Mouse (Mus musculus) stomach, embryonic 15.5 days (tissue): ENCODE data around the gene Plin3. TPM values are rescaled to one million over a fixed set of nuclear protein-coding genes. Genes with fewer than 3 reads are reported as not detected.

Experiments used
- ATAC-seq: fragments of 200-750 bp; cut with Nextera tagmentation; 2 replicates; pipeline ENCODE4 v1.8.0; 2017; ENCODE audit warnings: low read depth, moderate number of reproducible peaks, moderate TSS enrichment; ENCODE audit not compliant: insufficient read depth, low FRiP score
- H3K27ac ChIP-seq: fragments of 300-500 bp; sonication (generic); 2 replicates; pipeline ENCODE4 v1.5.1; 2015; ENCODE audit warnings: mild to moderate bottlenecking, inconsistent platforms
- H3K27me3 ChIP-seq: fragments of 300-500 bp; sonication (generic); replicated peaks from 2 replicates; pipeline ENCODE4 v1.6.1; 2015; ENCODE audit warnings: inconsistent platforms
- H3K36me3 ChIP-seq: fragments of 300-500 bp; sonication (generic); 2 replicates; pipeline ENCODE4 v1.6.1; 2015; ENCODE audit warnings: inconsistent platforms
- H3K4me1 ChIP-seq: fragments of 300-500 bp; sonication (generic); 2 replicates; pipeline ENCODE4 v1.6.1; 2015; ENCODE audit warnings: inconsistent platforms
- H3K4me2 ChIP-seq: fragments of 300-500 bp; sonication (generic); 2 replicates; pipeline ENCODE4 v1.6.1; 2015; ENCODE audit warnings: mild to moderate bottlenecking, inconsistent platforms
- H3K4me3 ChIP-seq: fragments of 300-500 bp; sonication (generic); replicated peaks from 2 replicates; pipeline ENCODE4 v1.5.1; 2015; ENCODE audit warnings: inconsistent platforms
- H3K9ac ChIP-seq: fragments of 300-500 bp; sonication (generic); 2 replicates; pipeline ENCODE4 v1.6.1; 2015; ENCODE audit warnings: inconsistent platforms
- H3K9me3 ChIP-seq: fragments of 300-500 bp; sonication (generic); 2 replicates; pipeline ENCODE4 v1.6.1; 2016; ENCODE audit warnings: inconsistent platforms
- WGBS: fragments of 180-500 bp; shearing (Covaris S2); methylation state at CpG from one replicate; pipeline ENCODE4 v1.1.7; 2015; 5-methylcytosine and 5-hydroxymethylcytosine counted together
- polyA plus RNA-seq: library from polyadenylated mRNA; unstranded; fragments of >200 nt; fragmentation: Nextera tagmentation; extraction: Ambion mirVana; gene quantifications from 2 replicates; pipeline ENCODE4 v1.2.1, GENCODE M21; 2015

Gene Plin3
- polyA plus RNA-seq, 1 experiment from 2014 or later: 93.1 TPM

- Histone ChIP-seq H3K4me3 (no peak overlapping the region), H3K27ac (no peak overlapping the region), H3K9me3 (no peaks in the 10 kb centered on the region), H3K9ac (no peak overlapping the region), H3K4me1 (peaks cover 11% of the 10 kb centered on the region), H3K4me2 (no peak overlapping the region), H3K36me3 (peaks cover 47% of the 10 kb centered on the region), H3K27me3 (no peaks in the 10 kb centered on the region)
- WGBS: 85% methylated on average over 4 of the region's 4 CpGs
- no peak for ATAC-seq
These were observed 9.9 kb downstream of the Plin3 start for GRCm38 (mm10) chr17:56282802-56283201.

- no peak for ATAC-seq
- H3K9ac ChIP-seq: no peak overlapping the region
- WGBS: 85% methylated on average over 12 of the region's 12 CpGs
- no peaks in the 10 kb centered on the region for H3K9me3 ChIP-seq
- no peak overlapping the region for H3K4me3 ChIP-seq
- H3K27ac ChIP-seq: no peak overlapping the region
- no peaks in the 10 kb centered on the region for H3K27me3 ChIP-seq
- 0 out of 2 replicates have a peak, but pooled peaks cover 4% of the 10 kb centered on the region for H3K4me1 ChIP-seq
- peaks cover 39% of the 10 kb centered on the region for H3K36me3 ChIP-seq
- no peak overlapping the region for H3K4me2 ChIP-seq
These were observed 11.5 kb downstream of the Plin3 start for GRCm38 (mm10) chr17:56281193-56281592.

- Histone ChIP-seq H3K27ac (0 out of 2 replicates have a peak overlapping the region, but pooled peaks have one; percentile 27), H3K27me3 (no peaks in the 10 kb centered on the region), H3K4me1 (0 out of 2 replicates have a peak, but pooled peaks cover 4% of the 10 kb centered on the region), H3K4me3 (no peak overlapping the region), H3K36me3 (peaks cover 23% of the 10 kb centered on the region), H3K9ac (no peak overlapping the region), H3K4me2 (no peak overlapping the region), H3K9me3 (no peaks in the 10 kb centered on the region)
- ATAC-seq: no peak
- WGBS: 87% methylated on average over 12 of the region's 12 CpGs
These were observed 13.1 kb downstream of the Plin3 start for GRCm38 (mm10) chr17:56279481-56280155.

GRCm38 (mm10) chr17:56278340-56278739 is 14.3 kb downstream of the Plin3 start:
- 88% methylated on average over 5 of the region's 5 CpGs for WGBS
- ATAC-seq: no peak
- H3K27me3 ChIP-seq: no peaks in the 10 kb centered on the region
- H3K4me2 ChIP-seq: no peak overlapping the region
- H3K4me1 ChIP-seq: peaks cover 13% of the 10 kb centered on the region; the same call in 1 of the 2 replicates
- peaks cover 15% of the 10 kb centered on the region for H3K36me3 ChIP-seq
- peak overlapping the region; percentile 50; the same call in 1 of the 2 replicates for H3K27ac ChIP-seq
- H3K4me3 ChIP-seq: no peak overlapping the region
- H3K9ac ChIP-seq: no peak overlapping the region
- no peaks in the 10 kb centered on the region for H3K9me3 ChIP-seq

- peak overlapping the region; percentile 89 for H3K27ac ChIP-seq
- WGBS: 32% methylated on average over 2 of the region's 2 CpGs
These were observed 15.1 kb downstream of the Plin3 start for GRCm38 (mm10) chr17:56277567-56277893.

GRCm38 (mm10) chr17:56276643-56277566 is 15.8 kb downstream of the Plin3 start, which contains the start of gene Ticam1:
Ticam1 (minus strand) TSS chr17:56276786.
- H3K4me1 ChIP-seq: peaks cover 19% of the 10 kb centered on the region; the same call in 1 of the 2 replicates
- peak within 1 kb of the TSS; percentile 69 for H3K4me3 ChIP-seq
- peaks cover 15% of the 10 kb centered on the region for H3K36me3 ChIP-seq
- H3K9me3 ChIP-seq: no peaks in the 10 kb centered on the region
- peak; percentile 94 for ATAC-seq
- WGBS: 2% methylated on average over 14 of the region's 21 CpGs
- H3K4me2 ChIP-seq: peak within 1 kb of the TSS; percentile 76
- H3K27me3 ChIP-seq: no peaks in the 10 kb centered on the region
- H3K9ac ChIP-seq: peak within 1 kb of the TSS; percentile 69
- peak within 1 kb of the TSS; percentile 89 for H3K27ac ChIP-seq

More at GRCm38 (mm10) chr17:56277567-56277893, 15.1 kb downstream of the Plin3 start:
- ATAC-seq: no peak
- H3K4me3 ChIP-seq: no peak overlapping the region
- peak overlapping the region; percentile 76 for H3K4me2 ChIP-seq
- peaks cover 15% of the 10 kb centered on the region for H3K36me3 ChIP-seq
- H3K4me1 ChIP-seq: peaks cover 19% of the 10 kb centered on the region; the same call in 1 of the 2 replicates
- no peaks in the 10 kb centered on the region for H3K9me3 ChIP-seq
- H3K27me3 ChIP-seq: no peaks in the 10 kb centered on the region
- no peak overlapping the region for H3K9ac ChIP-seq

GRCm38 (mm10) chr17:56275842-56276480 is 16.7 kb downstream of the Plin3 start:
- WGBS: 19% methylated on average over 5 of the region's 5 CpGs
- Histone ChIP-seq H3K9me3 (no peaks in the 10 kb centered on the region), H3K4me1 (peaks cover 18% of the 10 kb centered on the region; the same call in 1 of the 2 replicates), H3K36me3 (peaks cover 14% of the 10 kb centered on the region), H3K4me2 (peak overlapping the region; percentile 76), H3K9ac (peak overlapping the region; percentile 69), H3K27me3 (no peaks in the 10 kb centered on the region), H3K4me3 (peak overlapping the region; percentile 69), H3K27ac (peak overlapping the region; percentile 89)
- ATAC-seq: peak; percentile 34; the same call in 1 of the 2 replicates

GRCm38 (mm10) chr17:56273986-56274385 is 18.7 kb downstream of the Plin3 start:
- no peak overlapping the region for H3K4me2 ChIP-seq
- peaks cover 17% of the 10 kb centered on the region for H3K36me3 ChIP-seq
- H3K4me3 ChIP-seq: no peak overlapping the region
- ATAC-seq: no peak
- H3K9ac ChIP-seq: no peak overlapping the region
- no peak overlapping the region for H3K27ac ChIP-seq
- H3K4me1 ChIP-seq: peaks cover 22% of the 10 kb centered on the region; the same call in 1 of the 2 replicates
- H3K27me3 ChIP-seq: no peaks in the 10 kb centered on the region
- no peaks in the 10 kb centered on the region for H3K9me3 ChIP-seq
- 87% methylated on average over 5 of the region's 5 CpGs for WGBS

- Histone ChIP-seq H3K36me3 (peaks cover 17% of the 10 kb centered on the region), H3K9ac (no peak overlapping the region), H3K4me2 (no peak overlapping the region)
These were observed 19.2 kb downstream of the Plin3 start for GRCm38 (mm10) chr17:56273482-56273881.

GRCm38 (mm10) chr17:56272644-56273043 is 20.0 kb downstream of the Plin3 start:
- peak overlapping the region; percentile 35; the same call in 1 of the 2 replicates for H3K27ac ChIP-seq

More at GRCm38 (mm10) chr17:56273482-56273881, 19.2 kb downstream of the Plin3 start:
- Histone ChIP-seq H3K4me1 (peaks cover 24% of the 10 kb centered on the region; the same call in 1 of the 2 replicates), H3K4me3 (no peak overlapping the region), H3K27me3 (no peaks in the 10 kb centered on the region), H3K9me3 (no peaks in the 10 kb centered on the region), H3K27ac (peak overlapping the region; percentile 35; the same call in 1 of the 2 replicates)
- ATAC-seq: no peak
- WGBS: 89% methylated on average over 7 of the region's 7 CpGs

GRCm38 (mm10) chr17:56271609-56272253 is 20.9 kb downstream of the Plin3 start:
- Histone ChIP-seq H3K4me2 (no peak overlapping the region), H3K4me3 (no peak overlapping the region), H3K9me3 (no peaks in the 10 kb centered on the region), H3K4me1 (peaks cover 24% of the 10 kb centered on the region; the same call in 1 of the 2 replicates), H3K36me3 (peaks cover 17% of the 10 kb centered on the region), H3K9ac (no peak overlapping the region), H3K27ac (no peak overlapping the region), H3K27me3 (no peaks in the 10 kb centered on the region)
- ATAC-seq: no peak
- WGBS: 81% methylated on average over 12 of the region's 12 CpGs

More at GRCm38 (mm10) chr17:56272644-56273043, 20.0 kb downstream of the Plin3 start:
- no peaks in the 10 kb centered on the region for H3K27me3 ChIP-seq
- no peak overlapping the region for H3K4me3 ChIP-seq
- H3K36me3 ChIP-seq: peaks cover 17% of the 10 kb centered on the region
- 65% methylated on average over 3 of the region's 3 CpGs for WGBS
- no peak overlapping the region for H3K9ac ChIP-seq
- H3K4me2 ChIP-seq: no peak overlapping the region
- no peak for ATAC-seq
- H3K4me1 ChIP-seq: peaks cover 24% of the 10 kb centered on the region; the same call in 1 of the 2 replicates
- no peaks in the 10 kb centered on the region for H3K9me3 ChIP-seq
